9 mouse cellular contexts compared by ENCODE assay signal in genomic region chr14:52018248-52019050, GRCm38 (mm10). TPM values are rescaled to one million over a fixed set of nuclear protein-coding genes. Genes with fewer than 3 reads are reported as not detected.
DNase-seq lines count a peak whose midpoint lies in the region; ATAC-seq and TF ChIP-seq lines count a peak whose summit lies in the region.
"Had no signal": no experiment of that assay in that cellular context is flagged by ENCODE, and none has a peak within 500 bp of the region (broad histone marks: within the 10 kb centered on the region; RNA-seq: fewer than 3 reads in every experiment).

No protein-coding gene starts in this region.

- no peaks in the 10 kb centered on the region for H3K36me3 ChIP-seq in kidney, embryonic 16.5 days (ENCODE audit: insufficient read depth, low read length)
- H3K36me3 ChIP-seq in kidney, adult 2 months (ENCODE audit: control insufficient read depth, insufficient read depth, low read length) = no peaks in the 10 kb centered on the region
- H3K36me3 ChIP-seq in hindbrain, embryonic 13.5 days = no peaks in the 10 kb centered on the region
- H3K36me3 ChIP-seq in midbrain, postnatal 0 days (ENCODE audit: insufficient read depth, low read length) = no peaks in the 10 kb centered on the region

- peak overlapping the region; percentile 69 for H3K4me2 ChIP-seq in kidney, embryonic 16.5 days (replicated peaks; ENCODE audit: low read depth, low read length)
- H3K4me2 ChIP-seq in hindbrain, embryonic 13.5 days = peak overlapping the region; percentile 69
- H3K4me2 ChIP-seq in midbrain, postnatal 0 days (ENCODE audit: low read depth, low read length, poor library complexity, severe bottlenecking) = peak overlapping the region; percentile 63

- H3K27me3 ChIP-seq in kidney, embryonic 16.5 days (ENCODE audit: insufficient read depth, low read length) = no peaks in the 10 kb centered on the region
- no peaks in the 10 kb centered on the region for H3K27me3 ChIP-seq in kidney, adult 2 months (replicated peaks; ENCODE audit: control insufficient read depth, insufficient read depth, low read length)
- no peaks in the 10 kb centered on the region for H3K27me3 ChIP-seq in hindbrain, embryonic 13.5 days
- H3K27me3 ChIP-seq in midbrain, postnatal 0 days (ENCODE audit: insufficient read depth, low read length) = no peaks in the 10 kb centered on the region

- H3K4me3 ChIP-seq in kidney, embryonic 16.5 days (ENCODE audit: low read length) = peak overlapping the region; percentile 64
- H3K4me3 ChIP-seq in kidney, adult 2 months (ENCODE audit: insufficient read depth, low read depth, low read length) = no peak overlapping the region
- H3K4me3 ChIP-seq in hindbrain, embryonic 13.5 days = peak overlapping the region; percentile 69
- H3K4me3 ChIP-seq in midbrain, postnatal 0 days (ENCODE audit: low read depth, low read length) = peak overlapping the region; percentile 42; the same call in 1 of the 2 replicates

- H3K27ac ChIP-seq in kidney, embryonic 16.5 days (ENCODE audit: low read length) = peak overlapping the region; percentile 99
- no peak overlapping the region for H3K27ac ChIP-seq in kidney, adult 2 months (ENCODE audit: insufficient read depth, low read depth, low read length)
- H3K27ac ChIP-seq in hindbrain, embryonic 13.5 days = peak overlapping the region; percentile 99
- H3K27ac ChIP-seq in midbrain, postnatal 0 days (ENCODE audit: low read depth, low read length) = peak overlapping the region; percentile 89

- DNase-seq in kidney, adult 2 months = no peak
- DNase-seq in cerebellum, adult 9-10 months = peak; percentile 70
- DNase-seq in midbrain, postnatal 0 days (ENCODE audit: low spot score) = no peak
- DNase-seq in spleen, postnatal 36 days (ENCODE audit: low spot score in 2 of 2) = no peak
- no peak for DNase-seq in left cerebral cortex, postnatal 36 days (ENCODE audit: low spot score in 2 of 2)
- DNase-seq in urinary bladder, adult 2 months (ENCODE audit: low spot score) = no peak

- no peak for TF ChIP-seq POLR2A in kidney, adult 2 months (IDR thresholded peaks at IDR 0.05; ENCODE audit: low read depth, low read length)

- TF ChIP-seq CTCF in kidney, adult 2 months (conservative IDR thresholded peaks at IDR 0.05; ENCODE audit: insufficient read depth, insufficient read length, low read depth, low read length) = no peak
- TF ChIP-seq CTCF in midbrain, postnatal 0 days (IDR thresholded peaks at IDR 0.05) = 0 out of 2 replicates have a peak, but pooled peaks have one; percentile 9

- no peaks in the 10 kb centered on the region for H3K9me3 ChIP-seq in kidney, embryonic 16.5 days (ENCODE audit: low read length)
- no peaks in the 10 kb centered on the region for H3K9me3 ChIP-seq in hindbrain, embryonic 13.5 days
- no peaks in the 10 kb centered on the region for H3K9me3 ChIP-seq in midbrain, postnatal 0 days (ENCODE audit: low read length)

- intact Hi-C loops in left cerebral cortex, postnatal 36 days (cut with DNase I) = no loop called here

- peak overlapping the region; percentile 96 for H3K9ac ChIP-seq in kidney, embryonic 16.5 days (replicated peaks; ENCODE audit: low read length)
- peak overlapping the region; percentile 94 for H3K9ac ChIP-seq in hindbrain, embryonic 13.5 days
- 0 out of 2 replicates have a peak overlapping the region, but pooled peaks have one; percentile 63 for H3K9ac ChIP-seq in midbrain, postnatal 0 days (replicated peaks; ENCODE audit: low read length, poor library complexity, severe bottlenecking)

- no peak for ATAC-seq in kidney, embryonic 16.5 days (ENCODE audit: low FRiP score, low TSS enrichment)
- ATAC-seq in hindbrain, embryonic 13.5 days (ENCODE audit: low FRiP score) = no peak
- no peak for ATAC-seq in midbrain, postnatal 0 days (ENCODE audit: low FRiP score)

- 87% methylated on average over 15 of the region's 15 CpGs for WGBS in kidney, embryonic 16.5 days
- WGBS in kidney, adult 2 months = 75% methylated on average over 15 of the region's 15 CpGs
- 88% methylated on average over 15 of the region's 15 CpGs for WGBS in hindbrain, embryonic 13.5 days
- WGBS in midbrain, postnatal 0 days = 84% methylated on average over 15 of the region's 15 CpGs

- peaks cover 67% of the 10 kb centered on the region for H3K4me1 ChIP-seq in kidney, embryonic 16.5 days (ENCODE audit: insufficient read depth, low read length)
- peaks cover 36% of the 10 kb centered on the region for H3K4me1 ChIP-seq in kidney, adult 2 months (ENCODE audit: control insufficient read depth, insufficient read depth, low read length)
- H3K4me1 ChIP-seq in hindbrain, embryonic 13.5 days (replicated peaks) = peaks cover 62% of the 10 kb centered on the region
- peaks cover 22% of the 10 kb centered on the region for H3K4me1 ChIP-seq in midbrain, postnatal 0 days (ENCODE audit: insufficient read depth, low read length)

RNA-seq across cellular contexts. Expression of gene Zfp219, which starts 2.1 kb away (rescaled TPM):
- polyA plus RNA-seq in kidney, embryonic 16.5 days (2015; fragmentation: Nextera tagmentation; extraction: Ambion mirVana) = 38.9 and 39.2 TPM in 2 replicates
- 43.2 and 61.8 TPM in 2 replicates for polyA plus RNA-seq in kidney, adult 2 months (2012; rRNA removed)
- polyA plus RNA-seq in hindbrain, embryonic 13.5 days (2015; fragmentation: Nextera tagmentation; extraction: Ambion mirVana) = 30.5 and 33.1 TPM in 2 replicates
- total RNA-seq in midbrain, postnatal 0 days (2014; rRNA removed) = 60.4 and 65.5 TPM in 2 replicates
- 23.5 TPM in 2 replicates for polyA plus RNA-seq in midbrain, postnatal 0 days (2015; fragmentation: Nextera tagmentation; extraction: Ambion mirVana)
- 10 to 100 TPM; 30.1 to 39.7 TPM for total RNA-seq in left cerebral cortex, postnatal 36 days (2021)
- 105 and 107 TPM in 2 replicates for polyA plus RNA-seq in urinary bladder, adult 2 months (2012; rRNA removed)

RNA-seq across cellular contexts. Expression of gene Tmem253, which starts 3.0 kb away (rescaled TPM):
- 1.0 and 1.6 TPM in 2 replicates for polyA plus RNA-seq in kidney, embryonic 16.5 days (2015; fragmentation: Nextera tagmentation; extraction: Ambion mirVana)
- polyA plus RNA-seq in kidney, adult 2 months (2012; rRNA removed) = 2.4 and 2.5 TPM in 2 replicates
- 0.79 and 0.84 TPM in 2 replicates for polyA plus RNA-seq in hindbrain, embryonic 13.5 days (2015; fragmentation: Nextera tagmentation; extraction: Ambion mirVana)
- not detected in 2 replicates for total RNA-seq in midbrain, postnatal 0 days (2014; rRNA removed)
- 0.18 and 0.81 TPM in 2 replicates for polyA plus RNA-seq in midbrain, postnatal 0 days (2015; fragmentation: Nextera tagmentation; extraction: Ambion mirVana)
- under 1 TPM in 1 of 2 experiments, not detected in 1; 0.72 TPM for total RNA-seq in left cerebral cortex, postnatal 36 days (2021)
- 1.1 and 1.5 TPM in 2 replicates for polyA plus RNA-seq in urinary bladder, adult 2 months (2012; rRNA removed)

RNA-seq across cellular contexts. Expression of gene Olfr221, which starts 23.8 kb away (rescaled TPM):
- polyA plus RNA-seq in kidney, embryonic 16.5 days (2015; fragmentation: Nextera tagmentation; extraction: Ambion mirVana) = not detected in 2 replicates
- polyA plus RNA-seq in kidney, adult 2 months (2012; rRNA removed) = not detected in 2 replicates
- not detected in 2 replicates for polyA plus RNA-seq in hindbrain, embryonic 13.5 days (2015; fragmentation: Nextera tagmentation; extraction: Ambion mirVana)
- not detected in 2 replicates for total RNA-seq in midbrain, postnatal 0 days (2014; rRNA removed)
- polyA plus RNA-seq in midbrain, postnatal 0 days (2015; fragmentation: Nextera tagmentation; extraction: Ambion mirVana) = not detected in 2 replicates
- total RNA-seq in left cerebral cortex, postnatal 36 days (2021) = not detected
- polyA plus RNA-seq in urinary bladder, adult 2 months (2012; rRNA removed) = not detected in 2 replicates
- total RNA-seq: adrenal gland, postnatal 36 days had no signal

RNA-seq across cellular contexts. Expression of gene Arhgef40, which starts 33.9 kb away (rescaled TPM):
- polyA plus RNA-seq in kidney, embryonic 16.5 days (2015; fragmentation: Nextera tagmentation; extraction: Ambion mirVana) = 92.1 and 97.8 TPM in 2 replicates
- polyA plus RNA-seq in kidney, adult 2 months (2012; rRNA removed) = 36.1 and 37.4 TPM in 2 replicates
- 76.8 and 83.1 TPM in 2 replicates for polyA plus RNA-seq in hindbrain, embryonic 13.5 days (2015; fragmentation: Nextera tagmentation; extraction: Ambion mirVana)
- 93.8 and 108 TPM in 2 replicates for total RNA-seq in midbrain, postnatal 0 days (2014; rRNA removed)
- polyA plus RNA-seq in midbrain, postnatal 0 days (2015; fragmentation: Nextera tagmentation; extraction: Ambion mirVana) = 58.0 and 66.1 TPM in 2 replicates
- 10 to 100 TPM; 24.9 to 31.6 TPM for total RNA-seq in left cerebral cortex, postnatal 36 days (2021)
- 44.4 and 53.8 TPM in 2 replicates for polyA plus RNA-seq in urinary bladder, adult 2 months (2012; rRNA removed)
